Mouse (Mus musculus): ENCODE results near the gene Slain2. TPM values are rescaled to one million over a fixed set of nuclear protein-coding genes. Genes with fewer than 3 reads are reported as not detected.

The Slain2 gene
- polyA plus RNA-seq (2015; fragmentation: Nextera tagmentation; extraction: Ambion mirVana), result 17.4 and 19.5 TPM in 2 replicates

GRCm38 (mm10) chr5:72913648-72914557, at the start of gene Slain2:
Gene Slain2 (plus strand): TSS chr5:72914304.
- Histone ChIP-seq H3K27ac (replicated peaks) (peak within 1 kb of the TSS; percentile 99), H3K4me1 (replicated peaks) (peaks cover 32% of the 10 kb centered on the region), H3K9me3 (no peaks in the 10 kb centered on the region), H3K4me3 (peak within 1 kb of the TSS; percentile 99), H3K9ac (peak within 1 kb of the TSS; percentile 100), H3K36me3 (no peaks in the 10 kb centered on the region), H3K4me2 (peak within 1 kb of the TSS; percentile 82), H3K27me3 (no peaks in the 10 kb centered on the region)
- ATAC-seq (ENCODE audit: low read depth), result peak; percentile 93
- under 1% methylated on average over 75 of the region's 83 CpGs for WGBS

- no peak for ATAC-seq (ENCODE audit: low read depth)
- no peaks in the 10 kb centered on the region for H3K36me3 ChIP-seq
- peaks cover 23% of the 10 kb centered on the region for H3K4me1 ChIP-seq (replicated peaks)
- H3K27ac ChIP-seq (replicated peaks), result no peak overlapping the region
- peaks cover 27% of the 10 kb centered on the region for H3K27me3 ChIP-seq
- H3K9me3 ChIP-seq, result no peaks in the 10 kb centered on the region
- no peak overlapping the region for H3K4me2 ChIP-seq
- H3K4me3 ChIP-seq, result no peak overlapping the region
- H3K9ac ChIP-seq, result no peak overlapping the region
- 87% methylated on average over 3 of the region's 3 CpGs for WGBS
Measured at GRCm38 (mm10) chr5:72864654-72865178, 49.4 kb upstream of the Slain2 start.

GRCm38 (mm10) chr5:72866260-72866905, 47.7 kb upstream of the Slain2 start:
- Histone ChIP-seq H3K36me3 (no peaks in the 10 kb centered on the region), H3K27me3 (peaks cover 27% of the 10 kb centered on the region), H3K9me3 (no peaks in the 10 kb centered on the region), H3K27ac (replicated peaks) (no peak overlapping the region), H3K4me2 (peak overlapping the region; percentile 88), H3K4me3 (peak overlapping the region; percentile 56; the same call in 1 of the 2 replicates), H3K4me1 (replicated peaks) (peaks cover 23% of the 10 kb centered on the region), H3K9ac (no peak overlapping the region)
- ATAC-seq (ENCODE audit: low read depth), result no peak
- 54% methylated on average over 6 of the region's 6 CpGs for WGBS

GRCm38 (mm10) chr5:72867036-72867672, 47.0 kb upstream of the Slain2 start:
- Histone ChIP-seq H3K9me3 (no peaks in the 10 kb centered on the region), H3K4me1 (replicated peaks) (peaks cover 23% of the 10 kb centered on the region), H3K27ac (replicated peaks) (no peak overlapping the region), H3K9ac (0 out of 2 replicates have a peak overlapping the region, but pooled peaks have one; percentile 66), H3K4me2 (peak overlapping the region; percentile 88), H3K4me3 (peak overlapping the region; percentile 56), H3K27me3 (peaks cover 27% of the 10 kb centered on the region), H3K36me3 (no peaks in the 10 kb centered on the region)
- no peak for ATAC-seq (ENCODE audit: low read depth)
- WGBS, result 24% methylated on average over 16 of the region's 16 CpGs

- H3K9ac ChIP-seq, result peak within 1 kb of the TSS; percentile 66
- peaks cover 23% of the 10 kb centered on the region for H3K4me1 ChIP-seq (replicated peaks)
- WGBS, result under 1% methylated on average over 58 of the region's 60 CpGs
- peak within 1 kb of the TSS; percentile 56 for H3K4me3 ChIP-seq
- H3K9me3 ChIP-seq, result no peaks in the 10 kb centered on the region
- peak; percentile 87 for ATAC-seq (ENCODE audit: low read depth)
- H3K27me3 ChIP-seq, result peaks cover 27% of the 10 kb centered on the region
- no peak within 1 kb of the TSS for H3K27ac ChIP-seq (replicated peaks)
- H3K36me3 ChIP-seq, result no peaks in the 10 kb centered on the region
- H3K4me2 ChIP-seq, result peak within 1 kb of the TSS; percentile 88
Measured at GRCm38 (mm10) chr5:72868091-72868875, 45.8 kb upstream of the Slain2 start, which contains the start of gene Tec. Gene Tec (minus strand): TSS chr5:72868483.

GRCm38 (mm10) chr5:72869779-72870608, 44.1 kb upstream of the Slain2 start:
- Histone ChIP-seq H3K4me1 (replicated peaks) (peaks cover 23% of the 10 kb centered on the region), H3K9me3 (no peaks in the 10 kb centered on the region), H3K27me3 (peaks cover 27% of the 10 kb centered on the region), H3K9ac (no peak overlapping the region), H3K36me3 (no peaks in the 10 kb centered on the region), H3K27ac (replicated peaks) (no peak overlapping the region), H3K4me3 (no peak overlapping the region), H3K4me2 (no peak overlapping the region)
- no peak for ATAC-seq (ENCODE audit: low read depth)
- 61% methylated on average over 14 of the region's 14 CpGs for WGBS

DNA sequence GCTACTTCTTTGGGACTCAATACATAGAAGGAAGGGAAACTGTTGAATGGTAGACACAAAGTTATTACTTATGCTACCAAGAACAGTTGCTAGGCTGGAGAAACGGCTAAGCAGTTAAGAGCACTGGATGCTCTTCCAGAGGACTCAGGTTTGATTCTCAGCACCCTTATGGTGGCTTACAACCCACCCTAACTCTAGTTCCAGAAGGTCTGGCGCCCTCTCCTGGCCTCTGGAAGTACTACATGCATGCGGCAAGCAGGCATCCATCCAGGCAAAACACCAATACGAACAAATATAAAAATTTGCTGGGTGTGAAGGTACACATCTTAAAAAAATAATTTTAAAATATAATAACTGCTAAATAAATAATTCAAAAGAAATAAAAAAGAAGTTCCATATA, 43.0 kb upstream of the Slain2 start:
- no peak overlapping the region for H3K4me2 ChIP-seq

DNA sequence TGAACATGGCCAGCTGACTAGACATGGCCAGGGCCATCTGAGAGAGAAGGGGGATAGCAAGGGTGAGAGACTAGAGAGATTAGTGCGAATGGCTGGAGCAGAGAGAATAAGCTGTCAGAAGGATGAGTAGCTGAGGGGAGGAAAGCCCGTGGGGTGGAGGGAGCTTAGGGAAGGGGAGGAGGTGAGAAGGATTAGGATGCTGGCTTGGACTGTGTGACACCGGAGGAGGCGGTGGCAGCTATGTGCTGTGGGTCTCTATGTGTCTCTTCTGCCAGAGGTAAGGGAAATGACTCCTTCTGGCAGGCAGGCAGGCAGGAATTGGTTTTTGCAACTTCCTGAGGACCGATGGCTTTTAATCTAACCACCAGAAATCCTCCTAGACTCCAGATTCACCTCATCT, 34.4 kb upstream of the Slain2 start:
- H3K9ac ChIP-seq, result no peak overlapping the region
- no peaks in the 10 kb centered on the region for H3K9me3 ChIP-seq
- H3K27me3 ChIP-seq, result peaks cover 18% of the 10 kb centered on the region
- WGBS, result 42% methylated on average over 5 of the region's 5 CpGs
- no peak overlapping the region for H3K4me2 ChIP-seq
- no peak for ATAC-seq (ENCODE audit: low read depth)
- H3K27ac ChIP-seq (replicated peaks), result no peak overlapping the region
- H3K4me1 ChIP-seq (replicated peaks), result no peaks in the 10 kb centered on the region
- no peak overlapping the region for H3K4me3 ChIP-seq
- no peaks in the 10 kb centered on the region for H3K36me3 ChIP-seq

More for the DNA sequence above, 43.0 kb upstream of the Slain2 start:
- ATAC-seq (ENCODE audit: low read depth), result no peak
- Histone ChIP-seq H3K4me1 (replicated peaks) (peaks cover 23% of the 10 kb centered on the region), H3K36me3 (no peaks in the 10 kb centered on the region), H3K9me3 (no peaks in the 10 kb centered on the region), H3K27ac (replicated peaks) (no peak overlapping the region), H3K27me3 (peaks cover 23% of the 10 kb centered on the region), H3K4me3 (no peak overlapping the region), H3K9ac (no peak overlapping the region)
- WGBS, result 80% methylated on average over 4 of the region's 4 CpGs

GRCm38 (mm10) chr5:72881748-72882411, 32.2 kb upstream of the Slain2 start:
- no peak overlapping the region for H3K4me2 ChIP-seq
- ATAC-seq (ENCODE audit: low read depth), result no peak
- no peaks in the 10 kb centered on the region for H3K36me3 ChIP-seq
- H3K4me1 ChIP-seq (replicated peaks), result peaks cover 3% of the 10 kb centered on the region; the same call in 1 of the 2 replicates
- H3K27ac ChIP-seq (replicated peaks), result no peak overlapping the region
- WGBS, result 91% methylated on average over 12 of the region's 12 CpGs
- no peaks in the 10 kb centered on the region for H3K9me3 ChIP-seq
- H3K4me3 ChIP-seq, result no peak overlapping the region
- no peak overlapping the region for H3K9ac ChIP-seq
- H3K27me3 ChIP-seq, result peaks cover 9% of the 10 kb centered on the region; the same call in 1 of the 2 replicates

- Histone ChIP-seq H3K9me3 (no peaks in the 10 kb centered on the region), H3K4me2 (no peak overlapping the region), H3K4me1 (replicated peaks) (peaks cover 7% of the 10 kb centered on the region), H3K4me3 (no peak overlapping the region), H3K27ac (replicated peaks) (no peak overlapping the region), H3K36me3 (no peaks in the 10 kb centered on the region), H3K27me3 (peaks cover 9% of the 10 kb centered on the region; the same call in 1 of the 2 replicates), H3K9ac (no peak overlapping the region)
- no peak for ATAC-seq (ENCODE audit: low read depth)
- WGBS, result 77% methylated on average over 2 of the region's 2 CpGs
Measured at GRCm38 (mm10) chr5:72882412-72882765, 31.7 kb upstream of the Slain2 start.

Measured in neural tube, embryonic 13.5 days (tissue).